Mouse (Mus musculus) midbrain, postnatal 0 days (tissue): ENCODE data around the gene Slc35g2. TPM values are rescaled to one million over a fixed set of nuclear protein-coding genes. Genes with fewer than 3 reads are reported as not detected.

Experiments used
- ATAC-seq: fragments of 200-750 bp; cut with Nextera tagmentation; 2 replicates; pipeline ENCODE4 v1.8.0; 2017; ENCODE audit warnings: moderate number of reproducible peaks, mild to moderate bottlenecking, moderate TSS enrichment, moderate library complexity; ENCODE audit not compliant: low FRiP score
- DNase-seq: peaks from one replicate; pipeline ENCODE4 v3.0.0-alpha.2; 2015; ENCODE audit warnings: low spot score
- H3K27ac ChIP-seq: fragments of 300-500 bp; sonication (generic); 2 replicates; pipeline ENCODE4 v1.5.1; 2014; ENCODE audit warnings: low read depth, mild to moderate bottlenecking, low read length, mixed read lengths
- H3K27me3 ChIP-seq: fragments of 300-500 bp; sonication (generic); 2 replicates; pipeline ENCODE4 v1.6.1; 2014; ENCODE audit warnings: low read length, control low read depth, mixed read lengths; ENCODE audit not compliant: insufficient read depth
- H3K36me3 ChIP-seq: fragments of 300-500 bp; sonication (generic); 2 replicates; pipeline ENCODE4 v1.6.1; 2014; ENCODE audit warnings: low read length, control low read depth, mixed read lengths; ENCODE audit not compliant: insufficient read depth
- H3K4me1 ChIP-seq: fragments of 300-500 bp; sonication (generic); 2 replicates; pipeline ENCODE4 v1.6.1; 2014; ENCODE audit warnings: mild to moderate bottlenecking, control low read depth, antibody characterized with exemption, low read length, mixed read lengths; ENCODE audit not compliant: insufficient read depth
- H3K4me2 ChIP-seq: fragments of 300-500 bp; sonication (generic); 2 replicates; pipeline ENCODE4 v1.6.1; 2014; ENCODE audit warnings: low read depth, mild to moderate bottlenecking, low read length, mixed read lengths; ENCODE audit not compliant: poor library complexity, severe bottlenecking
- H3K4me3 ChIP-seq: fragments of 300-500 bp; sonication (generic); 2 replicates; pipeline ENCODE4 v1.5.1; 2014; ENCODE audit warnings: low read depth, mild to moderate bottlenecking, low read length, moderate library complexity
- H3K9ac ChIP-seq: fragments of 300-500 bp; sonication (generic); replicated peaks from 2 replicates; pipeline ENCODE4 v1.6.1; 2014; ENCODE audit warnings: mild to moderate bottlenecking, low read length, moderate library complexity, mixed read lengths; ENCODE audit not compliant: poor library complexity, severe bottlenecking
- H3K9me3 ChIP-seq: fragments of 300-500 bp; sonication (generic); 2 replicates; pipeline ENCODE4 v1.6.1; 2016; ENCODE audit warnings: low read length, control low read depth
- CTCF ChIP-seq: IDR thresholded peaks from 2 replicates; pipeline ENCODE4 v1.5.1; 2016; ENCODE audit warnings: antibody characterized with exemption, mild to moderate bottlenecking
- WGBS: fragments of 180-500 bp; shearing (Covaris S2); extraction: QIAGEN DNeasy Blood & Tissue Kit; methylation state at CpG from one replicate; pipeline ENCODE4 v1.1.7; 2014; 5-methylcytosine and 5-hydroxymethylcytosine counted together
- polyA plus RNA-seq: library from polyadenylated mRNA; unstranded; fragments of >200 nt; fragmentation: Nextera tagmentation; extraction: Ambion mirVana; gene quantifications from 2 replicates; pipeline ENCODE4 v1.2.1, GENCODE M21; 2015
- total RNA-seq: library from RNA; depleted of rRNA; stranded (reverse); fragments of >200 nt; gene quantifications from 2 replicates; pipeline ENCODE4 v1.2.3, GENCODE M21; 2014

Slc35g2 gene
- total and polyA plus RNA-seq, 2 experiments from 2014 or later: 16.7 to 24.8 TPM

GRCm38 (mm10) chr9:100534686-100535085 is 36.2 kb downstream of the Slc35g2 start:
- H3K27me3 ChIP-seq: no peaks in the 10 kb centered on the region
- H3K36me3 ChIP-seq: no peaks in the 10 kb centered on the region
- 94% methylated on average over 3 of the region's 3 CpGs for WGBS
- H3K4me1 ChIP-seq: no peaks in the 10 kb centered on the region
- TF ChIP-seq CTCF: no peak
- ATAC-seq (no peak), DNase-seq (no peak)
- H3K9ac ChIP-seq: no peak overlapping the region
- H3K27ac ChIP-seq: no peak overlapping the region
- H3K9me3 ChIP-seq: no peaks in the 10 kb centered on the region
- H3K4me2 ChIP-seq: no peak overlapping the region
- no peak overlapping the region for H3K4me3 ChIP-seq

DNA sequence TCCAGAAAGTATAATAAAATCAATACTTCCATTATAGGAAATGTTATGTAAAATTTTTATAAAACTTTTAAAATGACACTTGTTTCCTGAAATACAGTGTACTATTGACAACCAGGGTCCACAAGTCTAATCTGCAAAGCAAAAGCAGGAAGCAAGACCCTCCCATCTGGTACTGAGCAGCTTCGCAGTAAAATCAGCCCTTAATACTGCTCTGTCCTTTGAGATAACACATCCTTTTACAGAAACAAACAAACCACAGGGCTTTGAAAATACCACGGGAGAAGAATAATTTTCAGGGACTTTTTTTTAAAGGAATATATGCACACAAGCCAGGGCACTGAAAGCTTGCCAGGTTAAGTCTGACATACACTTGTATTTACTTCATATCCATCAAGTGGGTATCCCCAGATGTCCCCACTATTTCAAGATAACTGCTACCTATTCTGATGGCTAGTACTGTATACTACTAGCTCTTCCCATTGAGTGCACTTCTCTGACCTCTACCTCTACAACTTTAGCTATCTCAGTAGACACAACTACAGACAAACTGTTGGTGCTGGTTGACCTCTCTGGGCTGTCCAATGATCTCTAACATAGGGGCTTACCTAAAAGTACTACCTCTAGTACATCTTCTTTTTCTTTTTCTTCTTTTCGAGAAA is 37.9 kb downstream of the Slc35g2 start:
- H3K4me1 ChIP-seq: no peaks in the 10 kb centered on the region
- H3K9me3 ChIP-seq: no peaks in the 10 kb centered on the region

DNA sequence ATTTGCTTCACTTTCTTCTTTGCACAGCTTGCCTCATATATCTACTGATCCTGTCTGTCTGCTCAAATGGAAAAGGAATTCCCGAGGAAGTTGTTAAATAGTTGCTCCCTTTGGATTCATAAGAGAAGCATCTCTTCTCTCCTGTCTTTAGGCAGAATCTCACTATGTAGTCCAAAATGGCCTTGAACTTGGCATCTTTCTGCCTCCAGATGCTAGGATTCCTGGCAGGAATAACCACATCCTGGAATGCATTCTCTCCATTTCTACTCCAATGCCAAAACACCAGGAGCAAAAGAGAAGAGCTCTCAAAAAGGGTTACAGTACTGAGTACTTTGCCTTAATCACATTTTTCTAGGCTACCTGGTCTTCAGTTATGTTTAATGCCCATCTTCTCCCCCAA is 39.6 kb downstream of the Slc35g2 start:
- no peaks in the 10 kb centered on the region for H3K27me3 ChIP-seq
- WGBS: 81% methylated on average over 1 of the region's 1 CpGs
- no peaks in the 10 kb centered on the region for H3K36me3 ChIP-seq
- H3K4me2 ChIP-seq: no peak overlapping the region
- no peak for ATAC-seq
- no peak overlapping the region for H3K27ac ChIP-seq
- H3K9ac ChIP-seq: no peak overlapping the region
- H3K4me1 ChIP-seq: no peaks in the 10 kb centered on the region
- no peak overlapping the region for H3K4me3 ChIP-seq
- DNase-seq: peak; percentile 6
- H3K9me3 ChIP-seq: no peaks in the 10 kb centered on the region
- TF ChIP-seq CTCF: no peak

More for the DNA sequence above, 37.9 kb downstream of the Slc35g2 start:
- DNase-seq: no peak
- H3K27ac ChIP-seq: no peak overlapping the region
- H3K36me3 ChIP-seq: no peaks in the 10 kb centered on the region
- no peak overlapping the region for H3K4me3 ChIP-seq
- no peaks in the 10 kb centered on the region for H3K27me3 ChIP-seq
- TF ChIP-seq CTCF: no peak
- H3K4me2 ChIP-seq: no peak overlapping the region
- no peak overlapping the region for H3K9ac ChIP-seq
- ATAC-seq: no peak
- 74% methylated on average over 3 of the region's 3 CpGs for WGBS

DNA sequence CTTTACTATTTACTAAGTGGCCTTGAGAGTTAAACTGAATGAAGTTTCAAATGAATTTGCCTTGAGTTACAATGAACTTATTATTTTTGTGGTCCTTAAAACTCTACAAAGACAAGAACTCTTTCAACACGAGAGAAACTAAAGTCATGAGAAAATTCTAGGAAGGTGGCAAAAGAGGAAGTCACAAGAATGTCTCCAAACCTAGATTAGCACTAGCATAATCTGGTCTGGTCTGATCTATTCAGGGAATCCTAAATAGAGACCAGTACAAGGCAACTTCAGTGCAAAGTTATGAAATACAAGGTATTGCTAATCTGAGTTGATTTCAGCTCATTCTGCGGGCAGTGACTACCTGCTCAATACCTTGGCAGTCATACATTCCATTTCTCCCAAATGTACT is 45.7 kb downstream of the Slc35g2 start:
- Histone ChIP-seq H3K36me3 (no peaks in the 10 kb centered on the region), H3K27me3 (no peaks in the 10 kb centered on the region), H3K4me2 (no peak overlapping the region), H3K9ac (no peak overlapping the region), H3K9me3 (no peaks in the 10 kb centered on the region), H3K4me1 (no peaks in the 10 kb centered on the region), H3K4me3 (no peak overlapping the region), H3K27ac (no peak overlapping the region)
- no peak for DNase-seq
- ATAC-seq: no peak
- 87% methylated on average over 2 of the region's 2 CpGs for WGBS
- TF ChIP-seq CTCF: no peak

DNA sequence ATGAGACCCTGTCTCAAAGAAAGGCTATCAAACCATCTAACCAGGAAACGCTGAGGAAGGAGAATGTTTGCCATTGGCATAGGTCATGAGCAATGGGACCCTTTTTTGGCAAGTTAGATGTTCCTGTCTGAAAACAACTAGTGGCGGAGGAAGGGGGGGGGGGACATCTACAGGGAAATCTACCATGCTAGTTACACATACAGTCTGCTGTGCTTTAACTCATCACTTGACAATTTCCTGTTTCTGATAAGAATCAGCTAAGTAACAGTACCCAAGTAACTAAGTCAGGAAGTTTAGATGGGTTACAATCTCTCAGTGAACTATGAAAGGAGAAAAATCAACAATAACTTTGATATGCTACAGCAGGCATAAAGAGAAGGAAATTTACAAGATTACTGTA is 48.9 kb downstream of the Slc35g2 start:
- Histone ChIP-seq H3K27ac (no peak overlapping the region), H3K36me3 (no peaks in the 10 kb centered on the region), H3K4me1 (no peaks in the 10 kb centered on the region), H3K4me2 (no peak overlapping the region), H3K9me3 (no peaks in the 10 kb centered on the region), H3K9ac (no peak overlapping the region), H3K4me3 (no peak overlapping the region), H3K27me3 (no peaks in the 10 kb centered on the region)
- TF ChIP-seq CTCF: no peak
- ATAC-seq: no peak
- no peak for DNase-seq
- 75% methylated on average over 2 of the region's 2 CpGs for WGBS

DNA sequence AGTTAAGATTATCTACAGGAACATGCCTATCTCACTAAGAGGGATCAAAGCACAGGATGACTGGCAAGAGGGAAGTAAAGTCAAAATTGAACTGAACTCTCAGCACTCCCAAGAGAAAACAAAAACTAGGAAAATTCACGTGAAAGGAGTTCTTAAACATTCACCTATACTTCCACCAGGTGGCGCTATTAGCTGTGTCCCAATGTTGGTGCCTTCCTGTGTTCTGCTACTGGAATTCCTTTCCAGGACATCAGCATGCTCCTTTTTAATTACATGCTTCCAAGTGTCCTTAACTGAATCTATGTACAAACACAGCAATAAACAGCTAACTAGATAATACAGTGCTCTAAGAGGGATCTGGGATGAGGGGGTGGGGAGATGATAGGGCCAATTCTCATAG is 50.3 kb downstream of the Slc35g2 start:
- Histone ChIP-seq H3K27me3 (no peaks in the 10 kb centered on the region), H3K27ac (no peak overlapping the region), H3K4me1 (no peaks in the 10 kb centered on the region), H3K9me3 (no peaks in the 10 kb centered on the region), H3K4me3 (no peak overlapping the region), H3K36me3 (no peaks in the 10 kb centered on the region), H3K4me2 (no peak overlapping the region), H3K9ac (no peak overlapping the region)
- DNase-seq (peak; percentile 82), ATAC-seq (no peak)
- WGBS: 0% methylated on average over 2 of the region's 2 CpGs
- TF ChIP-seq CTCF: peak; percentile 81
